Mouse (Mus musculus) midbrain, embryonic 10.5 days (tissue): ENCODE measurements at regions not wholly inside any gene's neighbourhood (a gene's known extent, or its start where the extent isn't known, plus 50 kb on each side); places are given as distances from the start of the nearest gene placed in this dataset.

ENCODE experiments used
- DNase-seq: peaks from one replicate; pipeline ENCODE4 v3.0.0-alpha.2; 2017; ENCODE audit warnings: low spot score
- H3K27ac ChIP-seq: fragments of 300-500 bp; sonication (generic); replicated peaks from 2 replicates; pipeline ENCODE4 v1.5.1; 2016; ENCODE audit warnings: mild to moderate bottlenecking
- H3K27me3 ChIP-seq: fragments of 300-500 bp; sonication (generic); 2 replicates; pipeline ENCODE4 v1.6.1; 2016; ENCODE audit warnings: low read depth, mild to moderate bottlenecking; ENCODE audit not compliant: poor library complexity, severe bottlenecking
- H3K36me3 ChIP-seq: fragments of 300-500 bp; sonication (generic); 2 replicates; pipeline ENCODE4 v1.6.1; 2016; ENCODE audit warnings: mild to moderate bottlenecking, moderate library complexity
- H3K4me1 ChIP-seq: fragments of 300-500 bp; sonication (generic); 2 replicates; pipeline ENCODE4 v1.6.1; 2016
- H3K4me3 ChIP-seq: fragments of 300-500 bp; sonication (generic); 2 replicates; pipeline ENCODE4 v1.5.1; 2016; ENCODE audit warnings: mild to moderate bottlenecking, moderate library complexity
- H3K9me3 ChIP-seq: fragments of 300-500 bp; sonication (generic); replicated peaks from 2 replicates; pipeline ENCODE4 v1.6.1; 2016; ENCODE audit warnings: mild to moderate bottlenecking
- WGBS: fragments of 180-500 bp; shearing (Covaris S2); methylation state at CpG from one replicate; pipeline ENCODE4 v1.1.7; 2016; 5-methylcytosine and 5-hydroxymethylcytosine counted together

DNA sequence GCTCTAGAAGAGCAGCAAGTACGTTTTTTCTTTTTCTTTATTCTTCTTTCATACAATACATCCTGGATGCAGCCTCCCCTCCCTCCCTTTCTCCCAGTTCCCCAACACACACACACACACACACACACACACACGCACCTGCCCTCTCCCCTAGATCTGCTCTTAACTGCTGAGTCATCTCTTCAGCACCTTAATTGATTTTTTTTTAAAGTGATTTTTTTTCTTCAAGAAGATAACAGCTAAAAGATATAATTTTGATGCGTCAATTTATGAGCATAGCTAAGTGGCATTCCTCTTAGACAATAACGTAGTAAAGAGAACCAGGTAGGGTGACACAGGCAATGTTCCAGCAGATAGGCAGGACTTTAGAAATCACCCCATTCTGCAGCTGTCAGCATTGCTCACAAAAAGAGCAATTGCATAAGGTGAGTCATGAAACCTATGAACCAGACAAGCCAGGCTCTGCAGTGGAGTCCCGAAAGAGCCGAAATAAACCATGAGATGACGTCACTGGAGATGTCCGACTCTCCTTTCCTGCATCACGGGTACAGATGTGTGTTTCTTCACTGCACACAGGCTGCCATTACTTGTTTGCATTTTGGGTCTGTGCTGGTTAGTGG, 63.9 kb upstream of the Tnrc6a start:
- H3K36me3 ChIP-seq: no peaks in the 10 kb centered on the region
- H3K9me3 ChIP-seq: no peaks in the 10 kb centered on the region
- H3K4me3 ChIP-seq: no peak overlapping the region
- no peaks in the 10 kb centered on the region for H3K27me3 ChIP-seq
- DNase-seq: no peak
- WGBS: 92% methylated on average over 9 of the region's 9 CpGs
- H3K4me1 ChIP-seq: peaks cover 13% of the 10 kb centered on the region
- H3K27ac ChIP-seq: no peak overlapping the region

DNA sequence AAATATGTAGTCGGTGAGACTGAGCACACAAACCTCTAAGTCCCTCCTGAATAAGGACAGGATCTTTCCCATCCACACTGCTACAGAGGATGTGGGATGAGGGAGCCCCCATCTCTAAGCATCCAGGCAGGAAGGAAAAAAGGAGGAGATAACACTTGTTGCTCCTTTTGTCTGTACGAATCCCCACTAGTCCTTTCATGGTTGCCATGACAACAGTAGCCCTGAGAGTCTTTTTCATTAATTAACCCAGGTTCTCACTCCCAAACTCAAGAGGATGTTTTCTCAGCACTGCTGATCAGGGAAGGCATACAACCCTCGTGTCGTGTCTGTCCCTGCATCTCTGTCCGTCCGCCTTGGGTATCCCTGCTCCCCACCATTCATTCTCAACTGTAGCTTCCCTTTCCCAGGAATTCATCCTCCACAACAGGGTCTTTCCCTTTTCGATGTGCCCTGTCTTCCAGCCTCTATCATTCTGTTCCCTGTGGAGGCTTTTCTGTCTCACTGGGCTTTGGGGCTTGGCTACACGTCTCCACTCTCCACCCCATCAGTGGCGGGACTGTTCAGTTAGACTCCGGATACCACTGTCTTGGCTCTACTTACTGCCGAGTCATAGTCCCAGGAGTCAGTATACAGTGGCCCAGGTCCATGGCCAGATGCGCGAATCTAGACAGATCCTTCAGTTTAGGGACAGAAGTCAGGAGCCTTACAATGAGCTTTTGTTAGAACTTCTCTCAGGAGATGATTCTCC, 60.2 kb upstream of the Tnrc6a start:
- peaks cover 19% of the 10 kb centered on the region for H3K4me1 ChIP-seq
- DNase-seq: peak; percentile 19
- no peaks in the 10 kb centered on the region for H3K27me3 ChIP-seq
- no peak overlapping the region for H3K4me3 ChIP-seq
- no peaks in the 10 kb centered on the region for H3K9me3 ChIP-seq
- H3K36me3 ChIP-seq: no peaks in the 10 kb centered on the region
- WGBS: 39% methylated on average over 13 of the region's 13 CpGs
- H3K27ac ChIP-seq: peak overlapping the region; percentile 33; the same call in 1 of the 2 replicates

GRCm38 (mm10) chr7:123065951-123066351, 57.7 kb upstream of the Tnrc6a start:
- 94% methylated on average over 13 of the region's 13 CpGs for WGBS
- Histone ChIP-seq H3K27me3 (no peaks in the 10 kb centered on the region), H3K36me3 (no peaks in the 10 kb centered on the region), H3K9me3 (no peaks in the 10 kb centered on the region), H3K4me3 (no peak overlapping the region), H3K27ac (no peak overlapping the region), H3K4me1 (peaks cover 31% of the 10 kb centered on the region)
- no peak for DNase-seq

GRCm38 (mm10) chr7:123067396-123067795, 56.3 kb upstream of the Tnrc6a start:
- H3K27ac ChIP-seq: no peak overlapping the region
- peaks cover 31% of the 10 kb centered on the region for H3K4me1 ChIP-seq
- H3K36me3 ChIP-seq: no peaks in the 10 kb centered on the region
- no peaks in the 10 kb centered on the region for H3K9me3 ChIP-seq
- no peak for DNase-seq
- H3K4me3 ChIP-seq: no peak overlapping the region
- WGBS: 90% methylated on average over 1 of the region's 1 CpGs
- H3K27me3 ChIP-seq: no peaks in the 10 kb centered on the region; the same call in 1 of the 2 replicates

GRCm38 (mm10) chr7:123068241-123068640, 55.4 kb upstream of the Tnrc6a start:
- H3K4me3 ChIP-seq: no peak overlapping the region
- H3K27me3 ChIP-seq: no peaks in the 10 kb centered on the region; the same call in 1 of the 2 replicates
- WGBS: 72% methylated on average over 1 of the region's 1 CpGs
- H3K27ac ChIP-seq: no peak overlapping the region
- DNase-seq: no peak
- H3K9me3 ChIP-seq: no peaks in the 10 kb centered on the region
- no peaks in the 10 kb centered on the region for H3K36me3 ChIP-seq
- H3K4me1 ChIP-seq: peaks cover 23% of the 10 kb centered on the region

GRCm38 (mm10) chr7:123068715-123069273, 54.9 kb upstream of the Tnrc6a start:
- DNase-seq: no peak
- H3K4me1 ChIP-seq: peaks cover 18% of the 10 kb centered on the region
- 44% methylated on average over 9 of the region's 9 CpGs for WGBS
- H3K27ac ChIP-seq: peak overlapping the region; percentile 75
- no peaks in the 10 kb centered on the region for H3K9me3 ChIP-seq
- H3K36me3 ChIP-seq: no peaks in the 10 kb centered on the region
- H3K27me3 ChIP-seq: no peaks in the 10 kb centered on the region; the same call in 1 of the 2 replicates
- H3K4me3 ChIP-seq: no peak overlapping the region

GRCm38 (mm10) chr7:123069280-123069679, 54.4 kb upstream of the Tnrc6a start:
- H3K4me1 ChIP-seq: peaks cover 18% of the 10 kb centered on the region
- no peaks in the 10 kb centered on the region for H3K36me3 ChIP-seq
- WGBS: 17% methylated on average over 4 of the region's 4 CpGs
- H3K4me3 ChIP-seq: no peak overlapping the region
- no peaks in the 10 kb centered on the region; the same call in 1 of the 2 replicates for H3K27me3 ChIP-seq
- peak overlapping the region; percentile 75 for H3K27ac ChIP-seq
- DNase-seq: no peak
- no peaks in the 10 kb centered on the region for H3K9me3 ChIP-seq

- no peak overlapping the region for H3K4me3 ChIP-seq
- WGBS: 79% methylated on average over 4 of the region's 4 CpGs
- H3K4me1 ChIP-seq: peaks cover 15% of the 10 kb centered on the region
- no peaks in the 10 kb centered on the region for H3K9me3 ChIP-seq
- no peak for DNase-seq
- H3K36me3 ChIP-seq: no peaks in the 10 kb centered on the region
- H3K27ac ChIP-seq: no peak overlapping the region
- H3K27me3 ChIP-seq: no peaks in the 10 kb centered on the region; the same call in 1 of the 2 replicates
These were observed 52.8 kb upstream of the Tnrc6a start for GRCm38 (mm10) chr7:123070861-123071260.
